Mouse (Mus musculus): ENCODE measurements at regions not wholly inside any gene's neighbourhood (a gene's known extent, or its start where the extent isn't known, plus 50 kb on each side); places are given as distances from the start of the nearest gene placed in this dataset.

DNA sequence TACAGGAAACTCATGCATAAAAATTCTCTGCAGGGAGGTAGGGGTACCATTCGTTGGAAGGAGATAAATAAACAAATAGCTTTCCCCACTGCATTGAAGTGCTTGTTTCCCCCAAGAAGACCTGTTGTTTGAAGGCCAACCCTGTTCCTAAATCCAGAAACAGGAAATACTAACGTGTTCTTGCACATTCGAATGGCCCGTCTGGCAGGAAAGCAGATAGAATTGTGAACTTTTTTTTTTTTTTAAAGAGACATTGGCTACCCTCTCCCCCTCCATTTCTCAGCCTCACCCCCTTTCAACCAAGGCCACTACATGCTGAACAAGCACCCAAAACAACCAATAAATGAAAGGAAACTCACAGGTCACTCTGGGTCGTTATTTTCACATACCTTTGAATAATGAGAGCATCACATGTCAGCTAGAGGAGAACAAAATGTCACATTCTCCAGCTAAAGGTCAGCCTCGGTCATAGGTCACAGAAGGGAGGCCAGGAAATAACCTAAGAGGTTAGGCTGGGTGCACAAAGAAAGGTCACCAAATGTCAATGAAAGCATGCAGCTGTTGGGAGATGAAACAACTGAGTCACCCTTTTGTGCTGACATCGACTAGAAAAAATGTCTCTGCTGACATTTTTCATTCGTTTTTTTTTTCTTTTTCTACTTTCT, 250.8 kb upstream of the Usp25 start:
- no peak for ATAC-seq (ENCODE audit: insufficient read depth, low FRiP score)
- Histone ChIP-seq H3K27ac (ENCODE audit: low read length) (no peak overlapping the region), H3K36me3 (ENCODE audit: control insufficient read depth, insufficient read depth, low read length) (no peaks in the 10 kb centered on the region), H3K9me3 (replicated peaks; ENCODE audit: control insufficient read depth, low read length) (no peaks in the 10 kb centered on the region), H3K4me3 (replicated peaks; ENCODE audit: low read length) (no peak overlapping the region), H3K4me1 (ENCODE audit: control insufficient read depth, insufficient read depth, low read length) (no peaks in the 10 kb centered on the region), H3K27me3 (ENCODE audit: control insufficient read depth, insufficient read depth, low read length) (no peaks in the 10 kb centered on the region), H3K9ac (ENCODE audit: low read length) (no peak overlapping the region), H3K4me2 (ENCODE audit: low read depth, low read length) (no peak overlapping the region)
- 16% methylated on average over 8 of the region's 8 CpGs for WGBS

DNA sequence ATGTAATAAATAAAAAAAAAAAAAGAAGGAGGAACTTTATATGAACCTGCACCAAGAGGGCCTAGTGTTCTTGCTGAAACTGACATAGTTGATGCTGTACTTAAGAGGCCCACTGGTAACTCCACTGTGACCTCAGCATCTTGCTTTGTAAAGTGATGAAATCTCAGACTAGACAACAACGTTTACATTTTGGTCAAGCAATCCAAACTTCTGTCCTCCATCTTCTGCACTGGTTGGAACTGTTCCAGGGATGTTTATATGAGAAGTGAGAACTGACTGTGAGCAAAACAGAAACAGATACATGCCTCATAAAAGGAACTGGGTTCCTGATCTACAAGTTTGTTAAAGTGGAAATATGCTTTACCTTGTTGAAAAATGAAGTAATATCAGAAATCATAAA, 251.7 kb upstream of the Usp25 start:
- H3K27me3 ChIP-seq (ENCODE audit: control insufficient read depth, insufficient read depth, low read length) = no peaks in the 10 kb centered on the region
- WGBS = 40% methylated on average over 1 of the region's 1 CpGs
- no peaks in the 10 kb centered on the region for H3K36me3 ChIP-seq (ENCODE audit: control insufficient read depth, insufficient read depth, low read length)
- H3K4me1 ChIP-seq (ENCODE audit: control insufficient read depth, insufficient read depth, low read length) = no peaks in the 10 kb centered on the region
- no peak overlapping the region for H3K4me3 ChIP-seq (replicated peaks; ENCODE audit: low read length)
- no peaks in the 10 kb centered on the region for H3K9me3 ChIP-seq (replicated peaks; ENCODE audit: control insufficient read depth, low read length)
- ATAC-seq (ENCODE audit: insufficient read depth, low FRiP score) = no peak
- H3K9ac ChIP-seq (ENCODE audit: low read length) = no peak overlapping the region
- no peak overlapping the region for H3K4me2 ChIP-seq (ENCODE audit: low read depth, low read length)
- no peak overlapping the region for H3K27ac ChIP-seq (ENCODE audit: low read length)

- WGBS = 60% methylated on average over 1 of the region's 1 CpGs
- Histone ChIP-seq H3K4me3 (replicated peaks; ENCODE audit: low read length) (no peak overlapping the region), H3K4me1 (ENCODE audit: control insufficient read depth, insufficient read depth, low read length) (no peaks in the 10 kb centered on the region), H3K4me2 (ENCODE audit: low read depth, low read length) (no peak overlapping the region), H3K9ac (ENCODE audit: low read length) (no peak overlapping the region), H3K27ac (ENCODE audit: low read length) (no peak overlapping the region), H3K9me3 (replicated peaks; ENCODE audit: control insufficient read depth, low read length) (no peaks in the 10 kb centered on the region), H3K36me3 (ENCODE audit: control insufficient read depth, insufficient read depth, low read length) (no peaks in the 10 kb centered on the region), H3K27me3 (ENCODE audit: control insufficient read depth, insufficient read depth, low read length) (no peaks in the 10 kb centered on the region)
- no peak for ATAC-seq (ENCODE audit: insufficient read depth, low FRiP score)
Observed at GRCm38 (mm10) chr16:76761004-76761403, 252.5 kb upstream of the Usp25 start.

DNA sequence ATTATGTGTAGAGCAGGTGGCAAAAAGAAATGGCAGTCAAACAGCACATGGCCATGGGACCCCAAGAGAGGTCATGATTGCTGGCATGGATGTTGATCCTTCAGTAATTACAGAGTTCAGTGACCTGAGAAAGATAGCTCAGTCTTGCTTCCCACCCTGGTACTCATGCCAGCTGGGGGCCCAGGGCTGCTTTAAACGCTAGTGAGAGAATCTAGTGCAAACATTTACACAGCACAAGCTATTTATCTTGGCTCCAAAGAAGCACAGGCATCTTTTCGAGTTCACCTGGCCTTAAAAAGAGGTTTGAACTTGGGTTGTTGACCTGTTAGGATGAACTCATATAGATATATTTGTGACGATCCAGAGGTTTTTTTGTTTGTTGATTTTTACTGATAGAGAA, 258.6 kb upstream of the Usp25 start:
- ATAC-seq (ENCODE audit: insufficient read depth, low FRiP score) = no peak
- 23% methylated on average over 3 of the region's 3 CpGs for WGBS
- H3K9ac ChIP-seq (ENCODE audit: low read length) = no peak overlapping the region
- no peaks in the 10 kb centered on the region for H3K27me3 ChIP-seq (ENCODE audit: control insufficient read depth, insufficient read depth, low read length)
- no peaks in the 10 kb centered on the region for H3K4me1 ChIP-seq (ENCODE audit: control insufficient read depth, insufficient read depth, low read length)
- no peak overlapping the region for H3K27ac ChIP-seq (ENCODE audit: low read length)
- no peak overlapping the region for H3K4me2 ChIP-seq (ENCODE audit: low read depth, low read length)
- no peaks in the 10 kb centered on the region for H3K9me3 ChIP-seq (replicated peaks; ENCODE audit: control insufficient read depth, low read length)
- no peaks in the 10 kb centered on the region for H3K36me3 ChIP-seq (ENCODE audit: control insufficient read depth, insufficient read depth, low read length)
- no peak overlapping the region for H3K4me3 ChIP-seq (replicated peaks; ENCODE audit: low read length)

- Histone ChIP-seq H3K9ac (ENCODE audit: low read length) (no peak overlapping the region), H3K27me3 (ENCODE audit: control insufficient read depth, insufficient read depth, low read length) (no peaks in the 10 kb centered on the region), H3K36me3 (ENCODE audit: control insufficient read depth, insufficient read depth, low read length) (no peaks in the 10 kb centered on the region), H3K4me3 (replicated peaks; ENCODE audit: low read length) (no peak overlapping the region), H3K4me2 (ENCODE audit: low read depth, low read length) (no peak overlapping the region), H3K9me3 (replicated peaks; ENCODE audit: control insufficient read depth, low read length) (no peaks in the 10 kb centered on the region), H3K27ac (ENCODE audit: low read length) (no peak overlapping the region), H3K4me1 (ENCODE audit: control insufficient read depth, insufficient read depth, low read length) (no peaks in the 10 kb centered on the region)
- 89% methylated on average over 3 of the region's 3 CpGs for WGBS
- ATAC-seq (ENCODE audit: insufficient read depth, low FRiP score) = no peak
Observed at GRCm38 (mm10) chr16:76746385-76746784, 267.1 kb upstream of the Usp25 start.

GRCm38 (mm10) chr16:76741141-76741540, 272.4 kb upstream of the Usp25 start:
- Histone ChIP-seq H3K4me1 (ENCODE audit: control insufficient read depth, insufficient read depth, low read length) (no peaks in the 10 kb centered on the region), H3K36me3 (ENCODE audit: control insufficient read depth, insufficient read depth, low read length) (no peaks in the 10 kb centered on the region), H3K9ac (ENCODE audit: low read length) (no peak overlapping the region), H3K27ac (ENCODE audit: low read length) (no peak overlapping the region), H3K9me3 (replicated peaks; ENCODE audit: control insufficient read depth, low read length) (no peaks in the 10 kb centered on the region), H3K4me3 (replicated peaks; ENCODE audit: low read length) (no peak overlapping the region), H3K4me2 (ENCODE audit: low read depth, low read length) (no peak overlapping the region), H3K27me3 (ENCODE audit: control insufficient read depth, insufficient read depth, low read length) (no peaks in the 10 kb centered on the region)
- 65% methylated on average over 3 of the region's 3 CpGs for WGBS
- no peak for ATAC-seq (ENCODE audit: insufficient read depth, low FRiP score)

GRCm38 (mm10) chr16:76725991-76726390, 287.5 kb upstream of the Usp25 start:
- ATAC-seq (ENCODE audit: insufficient read depth, low FRiP score) = no peak
- Histone ChIP-seq H3K27me3 (ENCODE audit: control insufficient read depth, insufficient read depth, low read length) (no peaks in the 10 kb centered on the region), H3K4me1 (ENCODE audit: control insufficient read depth, insufficient read depth, low read length) (no peaks in the 10 kb centered on the region), H3K9ac (ENCODE audit: low read length) (no peak overlapping the region), H3K4me3 (replicated peaks; ENCODE audit: low read length) (no peak overlapping the region), H3K9me3 (replicated peaks; ENCODE audit: control insufficient read depth, low read length) (no peaks in the 10 kb centered on the region), H3K27ac (ENCODE audit: low read length) (no peak overlapping the region), H3K4me2 (ENCODE audit: low read depth, low read length) (no peak overlapping the region), H3K36me3 (ENCODE audit: control insufficient read depth, insufficient read depth, low read length) (no peaks in the 10 kb centered on the region)
- WGBS = 62% methylated on average over 4 of the region's 4 CpGs

DNA sequence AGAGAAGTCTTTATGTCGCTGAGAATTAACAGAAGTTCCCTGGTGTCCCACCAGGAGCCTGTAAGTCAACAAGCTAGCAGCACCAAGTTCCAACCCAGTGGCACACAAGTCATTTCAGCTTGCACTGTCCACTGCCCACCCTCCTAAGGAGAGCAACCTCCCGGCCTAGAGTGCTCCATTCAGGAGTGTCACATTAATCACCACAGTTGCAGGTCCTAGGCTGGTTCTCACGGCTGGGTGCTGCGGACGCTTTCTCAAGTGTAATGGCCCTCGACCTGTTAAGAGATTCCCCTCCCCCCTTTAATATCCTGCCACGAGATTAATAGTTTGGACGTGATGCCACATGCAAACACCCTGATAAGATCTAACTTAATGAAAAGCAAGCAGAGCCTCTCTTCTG, 288.2 kb upstream of the Usp25 start:
- Histone ChIP-seq H3K27me3 (ENCODE audit: control insufficient read depth, insufficient read depth, low read length) (no peaks in the 10 kb centered on the region), H3K9me3 (replicated peaks; ENCODE audit: control insufficient read depth, low read length) (no peaks in the 10 kb centered on the region), H3K36me3 (ENCODE audit: control insufficient read depth, insufficient read depth, low read length) (no peaks in the 10 kb centered on the region), H3K4me3 (replicated peaks; ENCODE audit: low read length) (no peak overlapping the region), H3K27ac (ENCODE audit: low read length) (no peak overlapping the region), H3K4me2 (ENCODE audit: low read depth, low read length) (no peak overlapping the region), H3K9ac (ENCODE audit: low read length) (no peak overlapping the region), H3K4me1 (ENCODE audit: control insufficient read depth, insufficient read depth, low read length) (no peaks in the 10 kb centered on the region)
- ATAC-seq (ENCODE audit: insufficient read depth, low FRiP score) = no peak
- WGBS = 35% methylated on average over 8 of the region's 8 CpGs

GRCm38 (mm10) chr16:76718809-76719208, 294.7 kb upstream of the Usp25 start:
- no peak overlapping the region for H3K4me3 ChIP-seq (replicated peaks; ENCODE audit: low read length)
- no peak for ATAC-seq (ENCODE audit: insufficient read depth, low FRiP score)

GRCm38 (mm10) chr16:76718147-76718546, 295.4 kb upstream of the Usp25 start:
- Histone ChIP-seq H3K4me3 (replicated peaks; ENCODE audit: low read length) (no peak overlapping the region), H3K4me1 (ENCODE audit: control insufficient read depth, insufficient read depth, low read length) (no peaks in the 10 kb centered on the region), H3K9ac (ENCODE audit: low read length) (no peak overlapping the region), H3K27ac (ENCODE audit: low read length) (no peak overlapping the region), H3K27me3 (ENCODE audit: control insufficient read depth, insufficient read depth, low read length) (no peaks in the 10 kb centered on the region), H3K36me3 (ENCODE audit: control insufficient read depth, insufficient read depth, low read length) (no peaks in the 10 kb centered on the region), H3K9me3 (replicated peaks; ENCODE audit: control insufficient read depth, low read length) (no peaks in the 10 kb centered on the region), H3K4me2 (ENCODE audit: low read depth, low read length) (no peak overlapping the region)
- 100% methylated on average over 1 of the region's 1 CpGs for WGBS
- ATAC-seq (ENCODE audit: insufficient read depth, low FRiP score) = no peak

More at GRCm38 (mm10) chr16:76718809-76719208, 294.7 kb upstream of the Usp25 start:
- Histone ChIP-seq H3K9me3 (replicated peaks; ENCODE audit: control insufficient read depth, low read length) (no peaks in the 10 kb centered on the region), H3K27ac (ENCODE audit: low read length) (no peak overlapping the region), H3K4me2 (ENCODE audit: low read depth, low read length) (no peak overlapping the region), H3K36me3 (ENCODE audit: control insufficient read depth, insufficient read depth, low read length) (no peaks in the 10 kb centered on the region), H3K4me1 (ENCODE audit: control insufficient read depth, insufficient read depth, low read length) (no peaks in the 10 kb centered on the region), H3K9ac (ENCODE audit: low read length) (no peak overlapping the region), H3K27me3 (ENCODE audit: control insufficient read depth, insufficient read depth, low read length) (no peaks in the 10 kb centered on the region)
- WGBS = 91% methylated on average over 1 of the region's 1 CpGs
